Mouse (Mus musculus) megakaryocyte, embryonic 14.5 days (primary cell): ENCODE measurements around the gene Zfp169.

Experiments used
- FLI1 ChIP-seq: IDR thresholded peaks from 2 replicates; pipeline ENCODE4 v1.6.1; 2012; ENCODE audit warnings: low read length, inconsistent platforms, mixed read lengths
- GATA1 ChIP-seq: IDR thresholded peaks from 3 replicates; pipeline ENCODE4 v1.6.1; 2012; ENCODE audit warnings: mixed read lengths, low read length, inconsistent platforms, borderline replicate concordance

DNA sequence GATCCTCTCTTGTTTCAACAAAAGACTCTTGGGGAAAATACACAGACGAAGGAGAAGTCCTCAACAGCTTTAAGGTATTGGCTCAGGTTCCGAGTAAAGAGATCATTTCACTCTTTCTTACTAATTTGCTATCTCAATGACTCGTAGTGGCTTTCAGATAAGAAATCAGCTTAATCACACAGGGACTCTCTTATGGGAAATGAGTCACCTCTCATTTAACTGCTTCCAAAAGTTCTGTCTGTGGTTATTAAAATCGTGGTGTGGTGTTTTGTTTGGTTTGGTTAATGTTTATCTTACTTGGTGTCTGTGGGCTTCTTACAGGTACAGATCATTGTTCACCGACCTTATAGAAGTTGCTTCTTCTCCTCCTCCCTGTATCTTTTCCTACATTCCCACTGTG, 10.8 kb downstream of the Zfp169 start:
- TF ChIP-seq GATA1 (no peak), FLI1 (no peak)
